Mouse (Mus musculus) midbrain, embryonic 13.5 days (tissue): ENCODE results near the gene Grb10. TPM values are rescaled to one million over a fixed set of nuclear protein-coding genes. Genes with fewer than 3 reads are reported as not detected.
A peak's percentile ranks its signal among the peaks of the same experiment; 100 is the strongest.

Source experiments
- ATAC-seq: fragments of 200-750 bp; cut with Nextera tagmentation; 2 replicates; pipeline ENCODE4 v1.8.0; 2017; ENCODE audit warnings: mild to moderate bottlenecking, moderate TSS enrichment, moderate library complexity
- H3K27ac ChIP-seq: fragments of 300-500 bp; sonication (generic); 2 replicates; pipeline ENCODE4 v1.5.1; 2015; ENCODE audit warnings: inconsistent platforms, mild to moderate bottlenecking, moderate library complexity
- H3K27me3 ChIP-seq: fragments of 300-500 bp; sonication (generic); 2 replicates; pipeline ENCODE4 v1.6.1; 2015; ENCODE audit warnings: mild to moderate bottlenecking, inconsistent platforms
- H3K36me3 ChIP-seq: fragments of 300-500 bp; sonication (generic); 2 replicates; pipeline ENCODE4 v1.6.1; 2015; ENCODE audit warnings: mild to moderate bottlenecking, inconsistent platforms
- H3K4me1 ChIP-seq: fragments of 300-500 bp; sonication (generic); replicated peaks from 2 replicates; pipeline ENCODE4 v1.6.1; 2015; ENCODE audit warnings: inconsistent platforms
- H3K4me2 ChIP-seq: fragments of 300-500 bp; sonication (generic); replicated peaks from 2 replicates; pipeline ENCODE4 v1.6.1; 2015; ENCODE audit warnings: moderate library complexity, mild to moderate bottlenecking, inconsistent platforms
- H3K4me3 ChIP-seq: fragments of 300-500 bp; sonication (generic); replicated peaks from 2 replicates; pipeline ENCODE4 v1.5.1; 2015; ENCODE audit warnings: mild to moderate bottlenecking, inconsistent platforms
- H3K9ac ChIP-seq: fragments of 300-500 bp; sonication (generic); replicated peaks from 2 replicates; pipeline ENCODE4 v1.6.1; 2015; ENCODE audit warnings: mild to moderate bottlenecking, inconsistent platforms
- H3K9me3 ChIP-seq: fragments of 300-500 bp; sonication (generic); 2 replicates; pipeline ENCODE4 v1.6.1; 2016; ENCODE audit warnings: mild to moderate bottlenecking, inconsistent platforms
- WGBS: fragments of 180-500 bp; shearing (Covaris S2); methylation state at CpG from one replicate; pipeline ENCODE4 v1.1.7; 2015; 5-methylcytosine and 5-hydroxymethylcytosine counted together
- polyA plus RNA-seq: library from polyadenylated mRNA; unstranded; fragments of >200 nt; fragmentation: Nextera tagmentation; extraction: Ambion mirVana; gene quantifications from 2 replicates; pipeline ENCODE4 v1.2.1, GENCODE M21; 2015

The Grb10 gene
- polyA plus RNA-seq, 1 experiment from 2014 or later, result 149 TPM

GRCm38 (mm10) chr11:12025756-12026593 lies 12.5 kb downstream of the Grb10 start:
- Histone ChIP-seq H3K27ac (peak overlapping the region; percentile 71), H3K27me3 (peaks cover 90% of the 10 kb centered on the region), H3K36me3 (peaks cover 31% of the 10 kb centered on the region), H3K4me3 (peak overlapping the region; percentile 44), H3K9ac (peak overlapping the region; percentile 59), H3K9me3 (peaks cover 28% of the 10 kb centered on the region), H3K4me1 (no peaks in the 10 kb centered on the region), H3K4me2 (peak overlapping the region; percentile 55)
- 61% methylated on average over 108 of the region's 108 CpGs for WGBS
- ATAC-seq, result peak; percentile 95

DNA sequence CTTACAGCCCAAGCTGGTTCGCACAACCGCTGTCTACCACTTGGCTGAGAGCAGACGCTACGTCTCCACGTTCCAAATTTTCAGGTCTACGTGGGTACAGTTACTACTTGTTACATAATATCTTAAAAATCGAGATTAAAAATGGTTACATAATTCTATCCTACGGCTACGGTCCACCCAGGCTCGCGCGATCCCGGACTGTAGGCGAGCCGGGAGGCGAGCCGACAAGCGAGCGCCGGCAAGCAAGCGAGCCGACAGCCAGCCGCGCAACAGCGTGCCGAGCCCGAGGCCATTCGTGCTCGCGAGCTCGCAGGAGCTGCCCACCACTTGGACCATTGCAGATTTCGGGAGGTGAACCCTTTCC lies 13.1 kb downstream of the Grb10 start:
- WGBS, result 59% methylated on average over 32 of the region's 32 CpGs
- Histone ChIP-seq H3K9ac (no peak overlapping the region), H3K4me3 (peak overlapping the region; percentile 44), H3K4me1 (no peaks in the 10 kb centered on the region), H3K27me3 (peaks cover 89% of the 10 kb centered on the region), H3K36me3 (peaks cover 31% of the 10 kb centered on the region), H3K4me2 (peak overlapping the region; percentile 55), H3K9me3 (peaks cover 28% of the 10 kb centered on the region), H3K27ac (no peak overlapping the region)
- peak; percentile 82 for ATAC-seq

DNA sequence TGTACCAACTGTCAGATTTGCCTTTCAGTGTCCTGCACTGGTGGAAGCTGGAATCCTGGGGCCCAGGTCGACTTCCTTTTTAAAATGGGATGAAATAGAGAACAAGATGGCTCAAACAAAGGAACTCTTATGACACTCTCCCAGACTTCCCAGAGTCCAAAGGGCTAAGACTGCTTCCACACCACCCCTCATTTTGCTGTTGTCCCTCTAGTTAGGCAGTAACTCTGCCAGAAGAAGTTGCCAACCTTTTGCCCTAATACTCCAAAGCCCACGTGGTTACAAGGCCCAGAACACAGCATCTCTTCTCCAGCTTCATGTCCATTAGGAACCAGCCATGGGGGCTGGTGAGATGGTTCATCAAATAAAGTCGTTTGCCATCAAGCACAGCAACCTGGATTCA lies 15.4 kb downstream of the Grb10 start:
- Histone ChIP-seq H3K4me3 (no peak overlapping the region), H3K9ac (no peak overlapping the region), H3K27ac (no peak overlapping the region), H3K27me3 (peaks cover 89% of the 10 kb centered on the region), H3K36me3 (peaks cover 28% of the 10 kb centered on the region), H3K4me2 (no peak overlapping the region), H3K4me1 (no peaks in the 10 kb centered on the region), H3K9me3 (peaks cover 22% of the 10 kb centered on the region)
- WGBS, result 61% methylated on average over 3 of the region's 3 CpGs
- ATAC-seq, result no peak

DNA sequence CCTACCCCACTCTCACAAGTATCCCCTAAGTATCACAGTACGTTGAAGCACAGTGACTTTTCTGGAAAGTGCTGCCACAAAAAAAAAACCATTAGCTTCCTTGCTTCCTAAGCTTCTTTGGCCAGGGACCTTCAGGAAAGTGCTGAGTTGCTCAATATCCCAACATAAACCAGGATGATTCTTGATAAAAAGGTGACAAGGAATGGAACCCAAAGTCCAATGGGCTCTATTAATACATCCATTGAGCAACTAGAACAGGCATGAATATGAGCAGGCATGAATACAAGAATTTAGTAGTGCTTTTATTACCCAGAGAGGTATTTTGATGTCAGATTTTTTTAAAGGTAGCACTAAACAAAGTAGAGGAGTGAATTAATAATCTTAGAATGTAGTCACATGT lies 18.8 kb downstream of the Grb10 start:
- Histone ChIP-seq H3K9me3 (peaks cover 3% of the 10 kb centered on the region; the same call in 1 of the 2 replicates), H3K4me1 (no peaks in the 10 kb centered on the region), H3K36me3 (peaks cover 6% of the 10 kb centered on the region; the same call in 1 of the 2 replicates), H3K27ac (no peak overlapping the region), H3K9ac (no peak overlapping the region), H3K4me3 (no peak overlapping the region), H3K27me3 (peaks cover 74% of the 10 kb centered on the region), H3K4me2 (no peak overlapping the region)
- ATAC-seq, result no peak
- 92% methylated on average over 1 of the region's 1 CpGs for WGBS

- Histone ChIP-seq H3K27ac (no peak overlapping the region), H3K9ac (no peak overlapping the region), H3K36me3 (peaks cover 12% of the 10 kb centered on the region; the same call in 1 of the 2 replicates), H3K4me2 (no peak overlapping the region), H3K9me3 (peaks cover 9% of the 10 kb centered on the region), H3K4me3 (no peak overlapping the region), H3K4me1 (no peaks in the 10 kb centered on the region), H3K27me3 (peaks cover 63% of the 10 kb centered on the region)
- ATAC-seq, result no peak
- WGBS, result 92% methylated on average over 4 of the region's 4 CpGs
Measured at GRCm38 (mm10) chr11:12018604-12019003, 19.9 kb downstream of the Grb10 start.

GRCm38 (mm10) chr11:12010084-12010483 lies 28.4 kb downstream of the Grb10 start:
- WGBS, result 87% methylated on average over 3 of the region's 3 CpGs
- no peak for ATAC-seq
- peaks cover 24% of the 10 kb centered on the region for H3K36me3 ChIP-seq

DNA sequence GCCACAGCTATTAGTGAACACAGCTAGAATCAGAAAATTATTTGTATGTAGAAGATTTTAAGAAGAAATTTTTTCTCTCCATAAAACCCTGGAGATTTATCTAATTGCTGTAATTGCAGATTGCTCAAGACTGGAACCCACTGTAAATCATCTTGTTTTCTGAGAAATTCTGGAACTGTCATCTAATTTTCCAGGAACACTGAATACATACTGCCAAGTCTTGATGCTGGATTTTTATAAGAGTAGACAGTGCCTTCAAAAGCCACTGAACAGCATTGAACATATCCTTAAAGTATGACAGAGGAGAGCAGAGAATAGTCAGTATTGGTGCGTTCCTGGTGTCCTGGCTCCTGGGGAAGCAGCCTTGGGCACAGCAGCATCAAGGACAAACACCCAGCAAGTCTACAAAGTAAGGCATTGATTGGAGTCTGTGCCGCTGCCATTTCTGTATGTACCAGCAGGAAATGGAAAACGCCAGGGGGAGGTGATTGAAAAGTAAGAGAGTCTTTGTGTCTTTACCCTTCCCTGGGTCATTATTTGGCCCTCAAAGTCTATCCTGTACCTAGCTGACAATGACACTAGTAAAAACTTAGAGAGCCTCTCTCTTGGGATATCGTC lies 38.1 kb downstream of the Grb10 start:
- 91% methylated on average over 4 of the region's 4 CpGs for WGBS
- no peak for ATAC-seq
- H3K27ac ChIP-seq, result no peak overlapping the region
- no peak overlapping the region for H3K4me2 ChIP-seq
- no peak overlapping the region for H3K4me3 ChIP-seq
- H3K36me3 ChIP-seq, result 0 out of 2 replicates have a peak, but pooled peaks cover 1% of the 10 kb centered on the region
- no peak overlapping the region for H3K9ac ChIP-seq
- H3K4me1 ChIP-seq, result no peaks in the 10 kb centered on the region
- no peaks in the 10 kb centered on the region for H3K9me3 ChIP-seq
- H3K27me3 ChIP-seq, result no peaks in the 10 kb centered on the region

More at GRCm38 (mm10) chr11:12010084-12010483, 28.4 kb downstream of the Grb10 start:
- Histone ChIP-seq H3K9me3 (peaks cover 27% of the 10 kb centered on the region), H3K9ac (no peak overlapping the region), H3K27ac (no peak overlapping the region), H3K27me3 (no peaks in the 10 kb centered on the region), H3K4me1 (no peaks in the 10 kb centered on the region), H3K4me2 (no peak overlapping the region), H3K4me3 (no peak overlapping the region)

GRCm38 (mm10) chr11:11998881-11999280 lies 39.6 kb downstream of the Grb10 start:
- Histone ChIP-seq H3K27me3 (no peaks in the 10 kb centered on the region), H3K27ac (no peak overlapping the region), H3K9ac (no peak overlapping the region), H3K4me3 (no peak overlapping the region), H3K9me3 (no peaks in the 10 kb centered on the region), H3K36me3 (0 out of 2 replicates have a peak, but pooled peaks cover 4% of the 10 kb centered on the region), H3K4me1 (no peaks in the 10 kb centered on the region), H3K4me2 (no peak overlapping the region)
- no peak for ATAC-seq
- WGBS, result 92% methylated on average over 3 of the region's 3 CpGs

- Histone ChIP-seq H3K9ac (no peak overlapping the region), H3K4me1 (no peaks in the 10 kb centered on the region), H3K27ac (no peak overlapping the region), H3K9me3 (no peaks in the 10 kb centered on the region), H3K27me3 (no peaks in the 10 kb centered on the region), H3K36me3 (0 out of 2 replicates have a peak, but pooled peaks cover 4% of the 10 kb centered on the region), H3K4me2 (no peak overlapping the region), H3K4me3 (no peak overlapping the region)
- 50% methylated on average over 1 of the region's 1 CpGs for WGBS
- 0 out of 2 replicates have a peak, but pooled peaks have one; percentile 24 for ATAC-seq
Measured at GRCm38 (mm10) chr11:11997045-11997444, 41.4 kb downstream of the Grb10 start.

GRCm38 (mm10) chr11:11995371-11995770 lies 43.1 kb downstream of the Grb10 start:
- WGBS, result 88% methylated on average over 1 of the region's 1 CpGs
- Histone ChIP-seq H3K4me2 (no peak overlapping the region), H3K9ac (no peak overlapping the region), H3K27ac (no peak overlapping the region), H3K36me3 (0 out of 2 replicates have a peak, but pooled peaks cover 4% of the 10 kb centered on the region), H3K9me3 (no peaks in the 10 kb centered on the region), H3K4me3 (no peak overlapping the region), H3K4me1 (no peaks in the 10 kb centered on the region), H3K27me3 (no peaks in the 10 kb centered on the region)
- no peak for ATAC-seq

- Histone ChIP-seq H3K27me3 (no peaks in the 10 kb centered on the region), H3K9me3 (no peaks in the 10 kb centered on the region), H3K4me2 (no peak overlapping the region), H3K9ac (no peak overlapping the region), H3K36me3 (0 out of 2 replicates have a peak, but pooled peaks cover 4% of the 10 kb centered on the region), H3K27ac (no peak overlapping the region), H3K4me3 (no peak overlapping the region), H3K4me1 (no peaks in the 10 kb centered on the region)
- WGBS, result 89% methylated on average over 5 of the region's 5 CpGs
- no peak for ATAC-seq
Measured at GRCm38 (mm10) chr11:11993807-11994206, 44.7 kb downstream of the Grb10 start.

DNA sequence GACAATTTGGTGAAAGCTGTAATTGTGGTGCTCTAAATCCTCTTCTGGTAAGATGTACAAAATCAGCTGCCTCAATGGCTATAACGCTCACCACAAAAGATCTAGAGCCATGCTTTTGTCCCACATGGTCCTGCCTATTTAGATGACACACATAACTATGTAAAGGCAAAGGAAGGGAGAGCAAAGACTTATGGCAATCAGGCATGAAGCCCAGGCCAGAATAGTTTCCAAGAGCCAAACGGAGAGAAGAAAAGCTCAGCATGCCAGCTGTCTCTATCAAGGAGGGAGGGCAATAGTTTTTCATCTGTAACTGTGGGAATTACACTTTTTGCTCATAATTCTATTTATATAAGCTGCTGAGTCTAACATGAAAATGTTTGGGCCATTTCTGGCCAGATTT lies 45.3 kb downstream of the Grb10 start:
- H3K27ac ChIP-seq, result no peak overlapping the region
- no peak overlapping the region for H3K4me3 ChIP-seq
- H3K36me3 ChIP-seq, result 0 out of 2 replicates have a peak, but pooled peaks cover 4% of the 10 kb centered on the region
- no peaks in the 10 kb centered on the region for H3K9me3 ChIP-seq
- WGBS, result 64% methylated on average over 2 of the region's 2 CpGs
- no peaks in the 10 kb centered on the region for H3K4me1 ChIP-seq
- H3K27me3 ChIP-seq, result no peaks in the 10 kb centered on the region
- no peak overlapping the region for H3K9ac ChIP-seq
- H3K4me2 ChIP-seq, result no peak overlapping the region
- no peak for ATAC-seq
